Mouse (Mus musculus) cerebellum, adult 2 months (tissue): ENCODE results near the gene Pde2a.

ENCODE experiments used
- CTCF ChIP-seq: fragments of 200-500 bp; IDR thresholded peaks from 2 replicates; pipeline ENCODE4 v1.5.1; 2011; ENCODE audit warnings: low read depth, mild to moderate bottlenecking, control low read depth, low read length, moderate library complexity, borderline replicate concordance; ENCODE audit not compliant: insufficient read depth
- POLR2A ChIP-seq: fragments of 200-500 bp; IDR thresholded peaks from 2 replicates; pipeline ENCODE4 v1.6.1; 2011; ENCODE audit warnings: low read length, control low read depth, borderline replicate concordance; ENCODE audit not compliant: insufficient read depth

GRCm38 (mm10) chr7:101378285-101378684 lies 43.2 kb upstream of the Pde2a start:
- no peak for TF ChIP-seq CTCF
- no peak for TF ChIP-seq POLR2A
